Mouse (Mus musculus): ENCODE results near the gene Gm28778. TPM values are rescaled to one million over a fixed set of nuclear protein-coding genes. Genes with fewer than 3 reads are reported as not detected.
"Not testable (repeated sequence)": the region's sequence is repeated elsewhere in the genome, so short reads cannot be mapped to it uniquely, and the experiment has no call there.

Gene Gm28778
- total RNA-seq (2021): not detected
- long read RNA-seq, partial matches to known transcripts: 0 of 10 reads
- long read RNA-seq, other reads (novel, unspliced or antisense): 10 of 10 reads

DNA sequence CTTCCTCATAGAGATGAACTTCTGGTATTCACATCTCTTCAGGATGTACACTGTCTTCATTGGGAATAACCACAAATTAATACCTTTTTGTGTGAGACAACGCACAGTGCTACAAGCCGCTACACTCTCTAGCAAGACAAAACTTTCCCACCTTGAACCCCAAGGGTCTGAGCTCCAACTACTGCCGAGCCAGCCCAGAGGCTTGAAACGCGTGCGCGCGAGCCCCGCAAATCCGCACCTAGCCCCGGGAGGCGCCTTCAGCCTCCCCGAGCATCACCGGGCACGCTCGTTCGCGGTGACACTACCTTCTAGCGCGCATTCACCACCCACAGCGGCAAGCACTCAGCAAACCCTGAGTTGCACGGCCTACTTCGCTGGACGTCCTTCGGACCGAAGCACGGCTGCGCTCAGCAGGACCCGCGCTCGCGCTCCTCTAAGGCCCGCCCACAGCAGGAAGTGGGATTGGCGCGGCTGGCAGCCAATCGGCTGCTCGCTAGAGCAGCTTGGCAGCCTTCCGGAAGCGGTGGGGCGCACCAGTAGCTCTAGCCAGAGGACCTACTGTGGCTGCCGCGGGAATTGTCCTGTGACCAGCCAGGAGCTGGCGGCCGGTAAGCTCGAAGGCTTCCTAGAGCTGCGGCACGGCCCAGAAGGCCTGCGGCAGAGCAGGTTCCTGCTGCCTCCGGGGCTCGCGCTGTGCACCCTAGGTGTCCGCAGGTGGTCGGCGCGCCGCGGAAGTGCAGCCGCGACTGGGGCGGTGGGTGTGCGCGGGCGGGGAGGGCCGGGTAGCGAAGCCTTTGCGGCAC is at the start of gene Gm28778, which contains the start of the genes Pms1 and Ormdl1:
Gene Gm28778, plus strand, starts transcription at position 531 of the 803 bp plus-strand sequence.
Gene Pms1, minus strand, starts transcription at position 438 of the 803 bp plus-strand sequence.
Gene Ormdl1, plus strand, starts transcription at position 515 of the 803 bp plus-strand sequence.
- peak; percentile 96 to 98 for DNase-seq (ENCODE audit: low spot score in 2 of 2)

DNA sequence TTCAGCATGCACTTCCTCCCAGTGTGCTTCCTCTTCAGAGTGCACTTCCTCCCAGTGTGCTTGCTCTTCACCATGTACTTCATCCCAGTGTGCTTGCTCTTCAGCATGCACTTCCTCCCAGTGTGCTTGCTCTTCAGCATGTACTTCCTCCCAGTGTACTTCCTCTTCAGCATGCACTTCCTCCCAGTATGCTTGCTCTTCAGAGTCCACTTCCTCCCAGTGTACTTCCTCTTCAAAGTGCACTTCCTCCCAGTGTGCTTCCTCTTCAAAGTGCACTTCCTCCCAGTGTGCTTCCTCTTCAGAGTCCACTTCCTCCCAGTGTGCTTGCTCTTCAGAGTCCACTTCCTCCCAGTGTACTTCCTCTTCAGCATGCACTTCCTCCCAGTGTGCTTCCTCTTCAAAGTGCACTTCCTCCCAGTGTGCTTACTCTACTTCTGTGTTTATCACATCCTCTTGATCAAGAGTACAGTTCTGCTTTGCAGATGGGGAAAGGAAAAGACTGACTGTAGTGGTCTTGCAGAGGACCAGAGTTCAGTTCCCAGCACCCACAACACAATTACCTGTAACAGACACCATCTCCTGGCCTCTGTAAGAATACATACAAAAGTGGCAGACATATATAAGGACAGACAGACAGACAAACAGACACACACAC is 31.8 kb upstream of the Gm28778 start:
- not testable (repeated sequence) for DNase-seq (ENCODE audit: low spot score in 2 of 2)

- DNase-seq (ENCODE audit: low spot score in 2 of 2): no peak
Measured at GRCm38 (mm10) chr1:53269901-53270300, 27.0 kb upstream of the Gm28778 start.

GRCm38 (mm10) chr1:53272646-53273045 is 24.3 kb upstream of the Gm28778 start:
- DNase-seq (ENCODE audit: low spot score in 2 of 2): peak; percentile 48 to 54

GRCm38 (mm10) chr1:53291197-53291596 is 5.7 kb upstream of the Gm28778 start:
- no peak for DNase-seq (ENCODE audit: low spot score in 2 of 2)

GRCm38 (mm10) chr1:53300506-53300905 is 3.6 kb downstream of the Gm28778 start:
- no peak for DNase-seq (ENCODE audit: low spot score in 2 of 2)

DNA sequence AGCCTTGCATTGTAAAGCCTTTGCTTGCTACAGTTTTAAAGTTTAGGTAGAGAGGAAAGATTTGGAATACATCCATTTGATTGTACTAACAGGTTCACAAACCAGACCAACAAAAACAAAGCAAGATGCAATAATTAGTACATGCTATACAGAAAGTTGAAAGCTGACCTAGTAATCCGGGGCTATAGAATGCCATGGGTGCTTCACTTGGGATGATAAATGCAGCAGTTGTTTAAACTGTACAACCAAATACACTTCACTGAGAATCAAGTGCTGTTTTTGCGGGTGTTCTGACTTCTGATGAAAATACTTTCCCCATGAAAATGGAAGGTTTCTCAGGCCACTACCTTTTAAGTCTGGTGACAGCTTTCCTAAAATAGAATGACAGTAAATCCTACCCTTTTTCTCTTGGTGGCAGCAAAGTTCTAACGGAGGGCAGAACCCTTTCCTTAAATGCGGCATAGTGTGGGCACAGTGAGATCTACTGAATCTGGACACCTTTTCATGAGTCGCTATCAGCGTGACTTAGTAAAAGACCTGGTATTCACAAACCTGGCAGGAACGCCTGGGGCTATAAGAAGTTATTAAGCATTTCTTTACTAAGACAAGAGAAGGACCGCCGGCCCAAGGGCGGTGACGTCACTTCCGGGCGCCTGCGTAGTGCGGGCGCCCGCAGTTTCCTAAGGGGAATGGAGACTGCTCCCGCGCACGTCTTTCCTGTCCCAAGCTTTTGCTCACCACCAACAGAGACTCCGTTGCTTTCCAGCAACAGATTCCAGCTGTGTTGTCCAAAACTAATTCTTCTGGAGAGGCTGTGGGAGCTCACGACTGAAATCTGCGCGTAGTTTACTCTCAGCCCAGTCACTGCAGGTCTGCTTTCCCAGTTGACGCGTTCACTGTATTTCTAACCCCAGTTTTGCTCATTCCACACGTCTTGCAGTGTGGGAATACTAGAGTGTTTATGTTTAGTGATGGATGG is 16.4 kb downstream of the Gm28778 start, which contains the start of gene Osgepl1:
Gene Osgepl1, plus strand, starts transcription at position 636 of the 979 bp plus-strand sequence.
- DNase-seq (ENCODE audit: low spot score in 2 of 2): peak; percentile 79 to 85

- DNase-seq (ENCODE audit: low spot score in 2 of 2): no peak
Measured at GRCm38 (mm10) chr1:53321662-53322344, 24.9 kb downstream of the Gm28778 start.

- DNase-seq (ENCODE audit: low spot score in 2 of 2): no peak
Measured at GRCm38 (mm10) chr1:53323254-53323653, 26.3 kb downstream of the Gm28778 start.

GRCm38 (mm10) chr1:53324277-53324676 is 27.4 kb downstream of the Gm28778 start:
- no peak for DNase-seq (ENCODE audit: low spot score in 2 of 2)

DNA sequence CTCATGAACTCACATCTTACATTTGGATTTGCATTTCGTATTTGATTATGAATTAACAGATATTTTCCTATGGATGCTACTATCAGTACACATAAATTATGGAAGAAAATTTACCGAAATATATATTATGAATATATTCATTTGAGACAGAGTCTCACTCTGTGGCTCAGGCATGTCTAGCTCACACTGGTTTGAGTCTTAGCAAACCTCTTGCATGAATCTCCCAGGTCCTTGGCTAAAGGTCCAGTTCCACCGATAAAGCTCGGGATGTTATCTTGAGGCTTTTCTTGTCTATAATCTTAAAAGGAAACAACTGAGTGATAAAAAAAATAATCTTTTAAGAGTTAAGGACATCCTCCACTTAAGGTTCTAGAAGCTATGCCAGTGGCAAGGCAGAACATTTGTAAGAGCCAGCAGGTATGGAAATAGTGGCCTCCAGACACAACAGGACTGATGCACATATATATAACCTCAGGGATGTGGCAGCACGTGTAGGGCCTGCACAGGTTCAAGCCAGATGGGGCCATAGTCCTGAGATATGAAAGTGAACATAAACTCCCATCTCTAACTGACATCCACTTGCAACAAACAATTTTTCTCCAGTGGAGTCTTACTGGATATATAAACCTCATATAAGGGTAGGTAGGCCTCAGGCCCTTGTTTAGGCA is 28.1 kb downstream of the Gm28778 start:
- DNase-seq (ENCODE audit: low spot score in 2 of 2): no peak

GRCm38 (mm10) chr1:53333527-53333926 is 36.6 kb downstream of the Gm28778 start:
- not testable (repeated sequence) for DNase-seq (ENCODE audit: low spot score in 2 of 2)

GRCm38 (mm10) chr1:53335465-53335864 is 38.6 kb downstream of the Gm28778 start:
- no peak for DNase-seq (ENCODE audit: low spot score in 2 of 2)

DNA sequence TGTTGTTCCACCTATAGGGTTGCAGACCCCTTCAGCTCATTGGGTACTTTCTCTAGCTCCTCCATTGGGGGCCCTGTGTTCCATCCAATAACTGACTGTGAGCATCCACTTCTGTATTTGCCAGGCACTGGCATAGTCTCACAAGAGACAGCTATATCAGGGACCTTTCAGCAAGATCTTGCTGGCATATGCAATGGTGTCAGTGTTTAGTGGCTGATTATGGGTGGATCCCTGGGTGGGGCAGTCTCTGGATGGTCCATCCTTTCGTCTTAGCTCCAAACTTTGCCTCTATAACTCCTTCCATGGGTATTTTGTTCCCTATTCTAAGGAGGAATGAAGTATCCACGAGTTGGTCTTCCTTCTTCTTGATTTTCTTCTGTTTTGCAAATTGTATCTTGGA is 40.5 kb downstream of the Gm28778 start:
- not testable (repeated sequence) for DNase-seq (ENCODE audit: low spot score in 2 of 2)

DNA sequence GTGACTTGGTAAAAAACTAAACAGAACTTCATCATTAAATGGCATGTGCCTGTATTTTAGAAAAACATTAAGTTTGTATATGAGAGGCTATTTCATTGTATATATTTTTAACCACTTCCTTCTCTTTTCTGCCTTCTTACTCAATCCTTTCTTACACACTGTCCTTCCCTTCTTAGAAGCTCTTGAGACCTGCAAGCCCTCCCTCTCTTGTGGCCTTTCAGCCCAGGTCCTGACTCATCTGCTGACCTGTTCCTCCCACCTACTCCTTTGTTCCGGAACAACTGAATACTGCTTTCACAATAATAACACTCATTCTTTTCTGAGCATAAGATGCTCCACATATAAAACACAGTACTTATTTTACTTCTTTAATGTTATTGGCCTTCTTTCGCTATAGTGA is 44.2 kb downstream of the Gm28778 start:
- no peak for DNase-seq (ENCODE audit: low spot score in 2 of 2)

GRCm38 (mm10) chr1:53352327-53353261 is 55.7 kb downstream of the Gm28778 start, which contains the start of the genes Asdurf, Gm28551 and Asnsd1:
Gene Asdurf (minus strand): TSS chr1:53352619.
Gene Gm28551 (minus strand): TSS chr1:53352667.
Gene Asnsd1 (minus strand): TSS chr1:53352752.
- DNase-seq (ENCODE audit: low spot score in 2 of 2): peak; percentile 98 to 99

GRCm38 (mm10) chr1:53358988-53359387 is 62.1 kb downstream of the Gm28778 start:
- DNase-seq (ENCODE audit: low spot score in 2 of 2): no peak
